Mouse (Mus musculus) left cerebral cortex, postnatal 4 days (tissue): ENCODE results near the gene Tango6. TPM values are rescaled to one million over a fixed set of nuclear protein-coding genes. Genes with fewer than 3 reads are reported as not detected.

ENCODE experiments used
- DNase-seq: peaks from one replicate; pipeline ENCODE4 v3.0.0-alpha.2; 2022
- intact Hi-C: fragments of 180-260 bp; cut with DNase I; formaldehyde crosslinking; loops from one replicate; pipeline ENCODE4 v1.15.1; 2025
- total RNA-seq, 2 experiments: library from RNA; stranded (reverse); gene quantifications; 2 replicates each; pipeline ENCODE4 v1.2.3; 2021

The Tango6 gene
- total RNA-seq, 2 experiments from 2014 or later = 7.1 to 8.0 TPM

GRCm38 (mm10) chr8:106810406-106810805 lies 127.5 kb downstream of the Tango6 start:
- no peak for DNase-seq
- intact Hi-C loops = no loop called here

DNA sequence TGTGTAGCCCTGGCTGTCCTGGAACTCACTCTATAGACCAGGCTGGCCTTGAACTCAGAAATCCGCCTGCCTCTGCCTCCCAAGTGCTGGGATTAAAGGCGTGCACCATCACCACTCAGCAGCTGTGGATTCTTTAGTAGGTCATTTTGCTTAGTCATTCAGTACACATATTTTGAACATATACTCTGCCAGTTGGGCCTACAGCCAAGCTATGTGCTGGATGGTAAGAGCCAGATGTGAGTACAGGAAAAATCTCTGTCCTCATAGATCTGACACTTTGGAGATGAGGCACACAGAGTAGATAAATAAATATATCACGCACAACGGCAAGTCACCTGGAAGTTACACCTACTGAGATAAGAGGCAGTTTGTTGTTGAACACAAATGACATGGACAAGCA lies 129.7 kb downstream of the Tango6 start:
- intact Hi-C loops = no loop called here
- DNase-seq = no peak

GRCm38 (mm10) chr8:106816431-106817170 lies 133.7 kb downstream of the Tango6 start:
- intact Hi-C loops = no loop called here
- peak; percentile 61 for DNase-seq

DNA sequence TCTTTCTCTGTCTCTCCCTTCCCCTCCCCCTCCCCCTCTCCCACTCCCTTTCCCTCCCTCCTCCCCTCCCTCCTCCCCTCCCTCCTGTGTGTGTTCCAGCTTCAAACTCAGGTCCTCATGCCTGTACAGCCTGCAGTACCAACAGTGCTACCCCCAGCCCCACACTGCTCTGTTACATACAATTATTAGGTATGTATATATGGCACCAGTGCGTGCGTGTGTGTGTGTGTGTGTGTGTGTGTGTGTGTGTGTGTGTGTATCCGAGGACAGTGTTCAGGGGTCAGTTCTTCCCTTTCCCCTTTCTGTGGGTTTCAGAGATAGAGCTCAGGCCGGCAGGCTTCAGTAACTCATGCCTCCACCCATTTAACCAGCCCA lies 134.3 kb downstream of the Tango6 start:
- intact Hi-C loops = no loop called here
- no peak for DNase-seq

DNA sequence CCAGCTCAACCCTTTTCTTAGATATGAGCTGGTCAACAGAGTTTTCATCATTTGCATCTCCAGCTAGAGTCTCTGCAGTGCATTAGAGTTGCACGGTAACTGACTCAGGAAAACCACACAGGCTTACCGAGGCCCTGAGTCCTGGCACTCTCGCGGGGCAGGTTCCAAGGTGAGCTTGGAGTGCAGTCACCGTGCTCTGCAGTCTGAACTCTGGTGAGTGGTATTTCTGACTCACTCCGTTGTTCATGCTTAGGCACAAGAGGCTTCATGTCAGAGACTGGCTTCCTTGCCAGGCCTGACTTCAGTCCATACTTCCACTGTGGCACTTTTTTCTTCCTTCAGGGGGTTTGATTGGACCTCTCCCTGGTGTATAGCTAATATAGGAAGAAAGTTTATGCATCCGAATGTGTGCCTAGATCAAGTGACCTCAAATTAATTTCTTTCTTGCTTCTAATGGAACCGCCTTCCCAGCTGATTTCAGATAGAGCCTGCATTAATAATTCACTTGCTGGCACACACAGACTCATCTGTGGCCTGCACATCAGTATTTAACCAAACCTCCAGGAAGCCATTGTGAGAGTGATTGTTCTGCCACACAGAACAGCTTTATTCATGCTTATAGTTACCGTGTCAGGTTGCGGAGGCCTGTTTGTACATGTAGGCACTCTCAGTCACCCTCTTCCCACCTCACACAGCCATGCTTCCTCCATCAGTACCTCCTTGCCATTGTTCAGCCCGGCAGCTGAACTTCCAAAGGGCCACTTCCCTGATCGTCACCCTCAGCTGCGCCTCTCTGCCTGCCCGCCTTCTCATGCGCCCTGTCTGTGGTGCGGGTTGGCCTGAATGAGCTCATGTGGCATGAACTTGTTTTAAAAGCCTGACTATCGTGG lies 136.0 kb downstream of the Tango6 start:
- DNase-seq = no peak
- intact Hi-C loops = no loop called here

GRCm38 (mm10) chr8:106819581-106819980 lies 136.7 kb downstream of the Tango6 start:
- DNase-seq = no peak
- intact Hi-C loops = no loop called here

DNA sequence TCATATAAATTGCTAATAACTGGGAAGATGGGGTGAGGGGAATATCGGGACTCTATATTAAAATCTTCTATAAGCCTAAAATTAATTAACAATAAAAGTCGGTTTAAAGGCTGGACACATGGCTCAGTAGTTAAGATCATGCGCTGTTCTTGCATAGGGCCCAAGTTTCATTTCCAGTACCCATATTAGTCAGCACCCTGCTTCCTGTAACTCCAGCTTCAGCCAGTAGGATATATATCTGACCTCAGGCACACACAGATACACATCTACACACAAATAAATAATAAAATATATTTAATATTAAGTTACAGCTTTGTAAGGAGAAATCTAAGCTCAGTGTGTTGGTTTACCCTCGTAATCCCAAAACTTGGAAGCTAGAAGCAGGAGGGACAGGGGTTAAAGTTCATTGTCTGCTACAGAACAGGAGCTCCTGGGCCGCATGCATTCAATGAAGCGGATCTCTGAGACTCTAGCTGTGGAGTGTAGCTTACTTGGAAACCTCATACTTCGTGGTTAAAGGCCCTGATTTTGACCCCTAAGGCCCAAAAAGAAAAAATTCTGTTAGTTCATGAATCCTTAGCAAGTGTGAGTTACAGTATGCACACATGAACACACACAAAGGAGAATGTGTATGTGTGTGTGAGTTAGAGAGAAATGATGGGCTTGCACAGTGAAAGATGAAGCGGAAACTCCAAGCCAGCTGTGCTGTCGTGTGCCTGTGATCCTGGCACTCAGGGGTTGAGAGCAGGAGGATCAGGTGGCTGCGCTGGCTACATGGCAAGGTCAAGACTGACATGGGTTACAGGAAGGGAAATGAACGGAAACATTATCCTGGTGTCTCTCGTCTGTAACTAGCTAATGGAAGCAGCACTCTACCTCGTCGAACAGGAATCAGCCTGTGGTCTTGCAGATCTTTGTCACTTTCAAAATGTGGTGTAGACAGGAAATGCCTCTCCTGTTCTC lies 138.0 kb downstream of the Tango6 start:
- DNase-seq = no peak
- intact Hi-C loops = no loop called here

GRCm38 (mm10) chr8:106828921-106829320 lies 146.1 kb downstream of the Tango6 start:
- intact Hi-C loops = no loop called here
- no peak for DNase-seq

GRCm38 (mm10) chr8:106829526-106830045 lies 146.7 kb downstream of the Tango6 start:
- DNase-seq = peak; percentile 71
- intact Hi-C loops = no loop called here

GRCm38 (mm10) chr8:106834899-106835298 lies 152.0 kb downstream of the Tango6 start:
- intact Hi-C loops = no loop called here
- DNase-seq = peak; percentile 29

DNA sequence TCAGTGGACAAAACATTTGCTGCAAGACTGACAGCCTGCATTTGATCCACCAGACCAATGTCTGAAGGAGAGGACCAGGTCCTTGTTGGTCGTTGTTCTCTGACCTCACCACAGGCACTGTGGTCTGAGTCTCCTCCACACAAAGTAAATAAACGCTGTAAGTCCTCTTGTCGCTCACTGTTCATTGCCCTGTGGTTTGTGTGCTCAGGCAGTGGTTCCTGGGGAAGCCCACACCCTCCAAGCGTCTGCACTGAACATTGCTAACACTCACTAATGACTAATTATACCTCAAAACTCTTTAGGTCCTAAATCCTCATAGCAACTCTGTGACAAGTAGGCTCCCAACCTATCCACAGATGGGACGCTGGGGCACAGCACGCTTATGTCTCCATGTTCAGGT lies 153.7 kb downstream of the Tango6 start:
- intact Hi-C loops = no loop called here

DNA sequence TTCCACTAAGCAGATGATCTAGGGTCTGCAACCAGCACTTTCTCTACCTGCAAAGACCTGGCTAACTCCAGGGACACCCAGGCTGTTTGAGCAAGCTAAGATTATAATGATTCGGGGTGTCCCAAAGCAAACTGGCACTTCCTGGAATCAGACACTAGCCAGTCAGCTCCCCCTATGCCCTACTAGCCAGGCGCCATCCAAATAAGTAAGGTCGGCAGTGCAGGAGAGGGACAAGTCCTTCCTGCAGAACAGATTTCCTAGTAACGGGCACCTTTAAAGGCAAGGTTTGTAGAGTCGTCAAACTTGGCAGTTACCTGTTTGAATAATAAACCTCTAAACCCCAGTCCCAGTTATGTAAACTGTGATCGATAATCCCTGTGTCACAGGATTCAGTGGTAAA lies 155.9 kb downstream of the Tango6 start:
- intact Hi-C loops = no loop called here

More for the DNA sequence above, 153.7 kb downstream of the Tango6 start:
- DNase-seq = no peak

DNA sequence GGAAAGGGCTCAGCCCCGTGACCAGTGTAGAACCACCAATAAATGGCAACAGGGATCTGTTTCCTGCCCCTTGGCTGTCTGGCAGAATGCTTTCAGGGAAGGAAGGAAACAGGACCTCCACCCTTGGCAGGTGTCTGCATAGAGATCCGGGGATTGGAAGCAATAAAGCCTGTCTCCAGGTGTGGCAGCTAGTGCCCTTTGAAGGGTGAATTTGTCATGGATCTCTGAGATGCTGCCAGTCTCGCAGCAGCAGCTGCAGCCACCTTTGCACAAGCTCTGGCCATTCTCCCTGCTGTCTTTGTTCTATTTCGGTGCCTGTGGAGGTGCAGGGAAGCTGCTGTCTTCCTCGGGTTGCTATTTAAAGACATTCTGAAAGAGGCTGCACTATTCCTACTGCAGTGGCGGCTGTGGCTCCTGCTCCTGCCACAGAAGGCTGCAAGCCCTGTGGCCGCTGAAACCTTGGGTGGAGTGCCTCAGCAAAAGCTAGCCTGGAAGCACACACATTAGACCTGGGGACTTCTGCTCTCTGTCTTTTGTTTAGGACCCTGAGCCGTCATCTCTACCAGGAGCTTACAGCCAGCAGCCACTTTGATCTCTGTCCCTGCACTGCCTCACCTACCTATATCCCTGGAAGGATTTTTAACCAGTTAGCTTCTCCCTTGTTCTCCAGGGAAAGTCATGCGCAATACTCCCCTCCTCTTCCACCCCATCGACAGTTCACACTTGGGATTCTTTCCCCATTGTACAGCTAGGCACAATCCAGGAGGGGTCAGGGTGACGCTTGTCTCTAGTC lies 156.5 kb downstream of the Tango6 start:
- intact Hi-C loops = no loop called here
- no peak for DNase-seq

More for the DNA sequence above, 155.9 kb downstream of the Tango6 start:
- DNase-seq = no peak

DNA sequence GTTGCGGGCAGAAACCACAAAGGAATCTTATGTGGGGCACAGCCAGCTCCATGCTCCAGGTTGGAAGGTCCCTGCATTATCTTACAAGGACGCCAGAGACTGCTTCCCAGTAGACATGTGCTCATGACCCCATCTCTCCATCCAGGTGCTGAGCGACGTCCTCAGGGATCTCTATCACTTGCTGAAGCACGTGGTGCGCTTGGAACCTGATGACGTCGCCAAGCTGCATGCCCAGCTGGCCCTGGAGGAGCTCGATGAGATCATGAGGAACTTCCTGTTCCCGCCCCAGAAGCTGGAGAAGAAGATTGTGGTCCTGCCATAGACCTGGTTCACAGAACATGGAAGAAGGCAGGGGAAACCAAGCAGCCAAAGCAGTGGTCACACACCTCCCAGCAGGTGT lies 167.2 kb downstream of the Tango6 start:
- intact Hi-C loops = no loop called here
- DNase-seq = no peak

- no peak for DNase-seq
- intact Hi-C loops = no loop called here
Measured at GRCm38 (mm10) chr8:106854534-106855241, 171.8 kb downstream of the Tango6 start.

- no peak for DNase-seq
- intact Hi-C loops = no loop called here
Measured at GRCm38 (mm10) chr8:106855242-106855562, 172.3 kb downstream of the Tango6 start.

DNA sequence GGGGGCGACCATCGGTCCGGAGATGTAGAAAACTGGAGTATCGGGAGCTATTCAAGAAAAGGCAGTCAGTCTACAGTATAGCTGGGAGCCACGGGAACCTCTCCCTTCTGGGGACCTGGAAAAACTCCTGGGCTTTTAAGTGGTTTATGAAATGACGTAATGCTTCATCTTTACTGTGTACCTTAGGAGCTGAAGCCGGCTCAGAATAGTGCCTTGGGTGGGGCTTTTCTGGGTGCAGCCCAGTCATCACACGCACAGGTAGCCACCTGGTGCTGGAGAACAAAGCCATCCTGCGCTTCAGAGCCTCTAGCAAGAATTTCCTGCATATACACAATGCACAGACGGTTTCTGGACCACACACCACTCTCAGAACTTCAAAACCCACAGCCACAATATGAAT lies 180.0 kb downstream of the Tango6 start:
- intact Hi-C loops = no loop called here
- no peak for DNase-seq

GRCm38 (mm10) chr8:106865354-106865753 lies 182.5 kb downstream of the Tango6 start:
- peak; percentile 62 for DNase-seq
- intact Hi-C loops = no loop called here

- DNase-seq = no peak
Measured at GRCm38 (mm10) chr8:106870051-106870450, 187.2 kb downstream of the Tango6 start, which contains the start of gene Has3. TSS of gene Has3 (plus strand) at chr8:106870242.

More at GRCm38 (mm10) chr8:106870051-106870450, 187.2 kb downstream of the Tango6 start, which contains the start of gene Has3:
- intact Hi-C loops = loop anchor here (5.0 kb wide), 1 partner anchor 153 kb away; no protein-coding TSS in a partner anchor
